Mouse (Mus musculus) spleen, adult 2 months (tissue): ENCODE results near the gene Arhgef3. TPM values are rescaled to one million over a fixed set of nuclear protein-coding genes. Genes with fewer than 3 reads are reported as not detected.

Source experiments
- DNase-seq, 2 experiments: peaks; one replicate each; pipeline versions ENCODE4 v3.0.0 to v3.0.0-alpha.2; 2012 to 2021; ENCODE audit warnings: low spot score in 2 of 2, low read depth in 1 of 2
- H3K27ac ChIP-seq: fragments of 200-500 bp; 2 replicates; pipeline ENCODE4 v1.5.1; 2012; ENCODE audit warnings: low read length, inconsistent platforms; ENCODE audit not compliant: insufficient read depth
- H3K27me3 ChIP-seq: fragments of 200-500 bp; 2 replicates; pipeline ENCODE4 v1.6.1; 2012; ENCODE audit warnings: mild to moderate bottlenecking, moderate library complexity, low read length, inconsistent platforms; ENCODE audit not compliant: control insufficient read depth, insufficient read depth
- H3K36me3 ChIP-seq: fragments of 200-500 bp; 2 replicates; pipeline ENCODE4 v1.6.1; 2012; ENCODE audit warnings: mild to moderate bottlenecking, low read length, inconsistent platforms; ENCODE audit not compliant: control insufficient read depth, insufficient read depth
- H3K4me1 ChIP-seq: fragments of 200-500 bp; 2 replicates; pipeline ENCODE4 v1.6.1; 2011; ENCODE audit warnings: inconsistent platforms; ENCODE audit not compliant: control insufficient read depth, insufficient read depth, insufficient read length
- H3K4me3 ChIP-seq: fragments of 200-500 bp; 2 replicates; pipeline ENCODE4 v1.5.1; 2011; ENCODE audit warnings: mild to moderate bottlenecking, inconsistent platforms; ENCODE audit not compliant: insufficient read depth, insufficient read length; ENCODE audit errors: extremely low read depth
- CTCF ChIP-seq: fragments of 200-500 bp; IDR thresholded peaks from 2 replicates; pipeline ENCODE4 v1.5.1; 2011; ENCODE audit warnings: mild to moderate bottlenecking, inconsistent platforms; ENCODE audit not compliant: insufficient read depth, insufficient read length, insufficient replicate concordance; ENCODE audit errors: extremely low read depth
- POLR2A ChIP-seq: fragments of 200-500 bp; IDR thresholded peaks from 2 replicates; pipeline ENCODE4 v1.6.1; 2011; ENCODE audit warnings: low read depth, low read length, inconsistent platforms
- WGBS: fragments of 180-500 bp; shearing (Covaris S2); methylation state at CpG from one replicate; pipeline ENCODE4 v1.1.7; 2018; 5-methylcytosine and 5-hydroxymethylcytosine counted together
- polyA plus RNA-seq: library from polyadenylated mRNA; depleted of rRNA; stranded (reverse); fragments of >200 nt; gene quantifications from 2 replicates; pipeline ENCODE4 v1.2.3, GENCODE M21; 2012

Arhgef3 gene
- polyA plus RNA-seq, 1 experiment, result 21.1 TPM

- DNase-seq, result no peak
- no peaks in the 10 kb centered on the region for H3K27me3 ChIP-seq
- no peak overlapping the region for H3K4me3 ChIP-seq
- TF ChIP-seq CTCF (no peak), POLR2A (no peak)
- H3K4me1 ChIP-seq, result peaks cover 17% of the 10 kb centered on the region; the same call in 1 of the 2 replicates
- WGBS, result 93% methylated on average over 7 of the region's 7 CpGs
- H3K36me3 ChIP-seq, result peaks cover 7% of the 10 kb centered on the region
- peak overlapping the region; percentile 74; the same call in 1 of the 2 replicates for H3K27ac ChIP-seq
Observed at GRCm38 (mm10) chr14:27378669-27379068, 264.0 kb downstream of the Arhgef3 start.

- H3K27me3 ChIP-seq, result no peaks in the 10 kb centered on the region
- peaks cover 10% of the 10 kb centered on the region for H3K36me3 ChIP-seq
- H3K27ac ChIP-seq, result peak overlapping the region; percentile 74
- whole genome bisulfite sequencing, result 15% methylated on average over 12 of the region's 12 CpGs
- DNase-seq, result no peak
- peaks cover 17% of the 10 kb centered on the region; the same call in 1 of the 2 replicates for H3K4me1 ChIP-seq
- TF ChIP-seq CTCF (no peak), POLR2A (no peak)
- H3K4me3 ChIP-seq, result peak overlapping the region; percentile 52
Observed at GRCm38 (mm10) chr14:27379404-27379803, 264.7 kb downstream of the Arhgef3 start.

- no peaks in the 10 kb centered on the region for H3K27me3 ChIP-seq
- WGBS, result 57% methylated on average over 7 of the region's 7 CpGs
- H3K36me3 ChIP-seq, result peaks cover 22% of the 10 kb centered on the region
- no peak for DNase-seq
- no peak overlapping the region for H3K27ac ChIP-seq
- TF ChIP-seq CTCF (no peak), POLR2A (no peak)
- peaks cover 12% of the 10 kb centered on the region; the same call in 1 of the 2 replicates for H3K4me1 ChIP-seq
- no peak overlapping the region for H3K4me3 ChIP-seq
Observed at GRCm38 (mm10) chr14:27381459-27381858, 266.8 kb downstream of the Arhgef3 start.

GRCm38 (mm10) chr14:27383321-27383830 is 268.7 kb downstream of the Arhgef3 start:
- 87% methylated on average over 5 of the region's 5 CpGs for WGBS
- peaks cover 34% of the 10 kb centered on the region for H3K36me3 ChIP-seq

GRCm38 (mm10) chr14:27384143-27384542 is 269.4 kb downstream of the Arhgef3 start:
- Histone ChIP-seq H3K27ac (peak overlapping the region; percentile 40; the same call in 1 of the 2 replicates), H3K4me3 (no peak overlapping the region), H3K36me3 (peaks cover 37% of the 10 kb centered on the region), H3K27me3 (no peaks in the 10 kb centered on the region), H3K4me1 (peaks cover 6% of the 10 kb centered on the region; the same call in 1 of the 2 replicates)
- 85% methylated on average over 4 of the region's 4 CpGs for WGBS
- no peak for DNase-seq
- no peak for TF ChIP-seq POLR2A
- TF ChIP-seq CTCF, result no peak

More at GRCm38 (mm10) chr14:27383321-27383830, 268.7 kb downstream of the Arhgef3 start:
- no peak for DNase-seq
- Histone ChIP-seq H3K27me3 (no peaks in the 10 kb centered on the region), H3K4me1 (peaks cover 12% of the 10 kb centered on the region; the same call in 1 of the 2 replicates), H3K4me3 (no peak overlapping the region), H3K27ac (no peak overlapping the region; the same call in 1 of the 2 replicates)
- TF ChIP-seq POLR2A, result no peak
- TF ChIP-seq CTCF, result no peak

GRCm38 (mm10) chr14:27388616-27389015 is 273.9 kb downstream of the Arhgef3 start:
- TF ChIP-seq POLR2A, result no peak
- no peak for TF ChIP-seq CTCF
- no peaks in the 10 kb centered on the region for H3K4me1 ChIP-seq
- no peak for DNase-seq
- peaks cover 32% of the 10 kb centered on the region for H3K36me3 ChIP-seq
- no peak overlapping the region for H3K4me3 ChIP-seq
- no peak overlapping the region for H3K27ac ChIP-seq
- no peaks in the 10 kb centered on the region for H3K27me3 ChIP-seq

- H3K27me3 ChIP-seq, result no peaks in the 10 kb centered on the region
- H3K27ac ChIP-seq, result no peak overlapping the region
- peaks cover 34% of the 10 kb centered on the region for H3K36me3 ChIP-seq
- DNase-seq, result no peak
- TF ChIP-seq CTCF (no peak), POLR2A (no peak)
- H3K4me3 ChIP-seq, result no peak overlapping the region
- 62% methylated on average over 2 of the region's 2 CpGs for WGBS
- peaks cover 4% of the 10 kb centered on the region; the same call in 1 of the 2 replicates for H3K4me1 ChIP-seq
Observed at GRCm38 (mm10) chr14:27389722-27390121, 275.0 kb downstream of the Arhgef3 start.
